Mouse (Mus musculus) testis, adult 2 months (tissue): ENCODE data around the gene Atg101.

Source experiments
- CTCF ChIP-seq: fragments of 200-500 bp; IDR thresholded peaks from 2 replicates; pipeline ENCODE4 v1.5.1; 2012; ENCODE audit warnings: low read depth, mild to moderate bottlenecking, inconsistent platforms, low read length, moderate library complexity; ENCODE audit not compliant: control insufficient read depth, insufficient read depth, insufficient replicate concordance
- POLR2A ChIP-seq: fragments of 200-500 bp; IDR thresholded peaks from 2 replicates; pipeline ENCODE4 v1.6.1; 2012; ENCODE audit warnings: low read depth, mild to moderate bottlenecking, inconsistent platforms, low read length, moderate library complexity; ENCODE audit not compliant: control insufficient read depth

GRCm38 (mm10) chr15:101309493-101309892 is 25.4 kb downstream of the Atg101 start:
- TF ChIP-seq POLR2A (no peak), CTCF (no peak)
